Mouse (Mus musculus): ENCODE data around the gene Cog2.

DNA sequence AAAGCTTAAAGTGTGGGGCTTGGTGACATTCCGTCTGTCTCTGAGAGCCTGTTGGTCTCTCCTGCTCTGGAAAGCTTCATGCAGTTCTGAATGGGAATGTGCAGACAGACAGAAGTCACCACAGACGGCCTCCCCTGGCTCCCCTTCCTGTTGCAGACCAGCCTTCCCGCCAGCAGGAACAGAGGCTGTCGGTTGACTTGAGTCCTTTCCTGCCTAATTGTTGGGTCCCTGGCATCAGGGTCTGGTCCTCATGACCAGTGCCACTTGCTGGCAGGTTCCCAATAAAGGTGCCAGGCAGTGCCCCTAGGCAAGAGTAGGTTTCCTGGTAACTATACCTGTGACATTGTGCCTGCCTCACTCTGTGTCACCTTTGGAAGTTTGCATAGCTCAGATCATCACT is 10.4 kb downstream of the Cog2 start:
- no peak for TF ChIP-seq CTCF (IDR thresholded peaks at IDR 0.05; ENCODE audit: insufficient read depth, low read depth, low read length)
- no peak for TF ChIP-seq POLR2A (IDR thresholded peaks at IDR 0.05; ENCODE audit: insufficient read depth, low read depth, low read length)
